Comparison of ENCODE assay signal across 17 mouse cellular contexts in the genomic region with DNA sequence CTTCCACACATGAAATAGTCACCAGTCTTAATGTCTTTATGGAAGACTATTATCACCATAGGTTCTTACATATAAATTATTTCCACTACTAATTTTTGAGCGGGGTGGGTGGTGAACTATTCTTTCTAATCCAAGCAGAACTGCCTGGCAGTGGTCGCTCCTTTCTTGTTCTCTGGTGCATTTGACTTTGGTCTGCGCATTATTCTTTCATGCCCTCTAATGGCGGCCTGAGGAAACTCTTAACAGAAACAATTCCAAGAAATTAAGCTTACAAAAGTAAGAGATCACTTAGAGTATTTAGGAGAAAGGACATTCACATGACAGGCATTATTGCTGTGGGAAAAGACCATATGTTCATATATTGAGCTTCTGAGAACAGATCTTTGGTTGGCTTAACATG.
DNase-seq lines count a peak whose midpoint lies in the region; ATAC-seq and TF ChIP-seq lines count a peak whose summit lies in the region.
"Had no signal": no experiment of that assay in that cellular context is flagged by ENCODE, and none has a peak within 500 bp of the region (broad histone marks: within the 10 kb centered on the region; RNA-seq: fewer than 3 reads in every experiment).

No protein-coding gene starts in this region.

- no peak overlapping the region for H3K9ac ChIP-seq in hindbrain, embryonic 14.5 days
- H3K9ac ChIP-seq in hindbrain, embryonic 11.5 days (ENCODE audit: low read depth, low read length), result no peak overlapping the region
- H3K9ac ChIP-seq in lung, postnatal 0 days (replicated peaks; ENCODE audit: low read depth), result no peak overlapping the region
- no peak overlapping the region for H3K9ac ChIP-seq in embryonic facial prominence, embryonic 14.5 days (ENCODE audit: low read depth, low read length)
- H3K9ac ChIP-seq: embryonic facial prominence, embryonic 12.5 days; neural tube, embryonic 12.5 days had no signal

- H3K27ac ChIP-seq in hindbrain, embryonic 14.5 days, result no peak overlapping the region
- no peak overlapping the region for H3K27ac ChIP-seq in hindbrain, embryonic 11.5 days (ENCODE audit: low read depth, low read length)
- no peak overlapping the region for H3K27ac ChIP-seq in lung, postnatal 0 days (ENCODE audit: low read length)
- no peak overlapping the region for H3K27ac ChIP-seq in embryonic facial prominence, embryonic 14.5 days (replicated peaks; ENCODE audit: low read depth, low read length)
- no peak overlapping the region for H3K27ac ChIP-seq in heart, embryonic 10.5 days
- H3K27ac ChIP-seq: embryonic facial prominence, embryonic 12.5 days; forebrain, embryonic 10.5 days; heart, adult 2 months; neural tube, embryonic 12.5 days had no signal

- WGBS in hindbrain, embryonic 14.5 days, result 33% methylated on average over 4 of the region's 4 CpGs
- WGBS in hindbrain, embryonic 11.5 days, result 51% methylated on average over 4 of the region's 4 CpGs
- 36% methylated on average over 4 of the region's 4 CpGs for WGBS in lung, postnatal 0 days
- WGBS in embryonic facial prominence, embryonic 14.5 days, result 45% methylated on average over 4 of the region's 4 CpGs
- 43% methylated on average over 4 of the region's 4 CpGs for WGBS in heart, embryonic 10.5 days

- H3K4me1 ChIP-seq in hindbrain, embryonic 14.5 days (replicated peaks; ENCODE audit: control insufficient read depth, insufficient read depth, low read length), result no peaks in the 10 kb centered on the region
- H3K4me1 ChIP-seq in hindbrain, embryonic 11.5 days (replicated peaks; ENCODE audit: control insufficient read depth, insufficient read depth, low read length), result no peaks in the 10 kb centered on the region
- no peaks in the 10 kb centered on the region for H3K4me1 ChIP-seq in lung, postnatal 0 days (ENCODE audit: insufficient read depth, low read depth, low read length)
- no peaks in the 10 kb centered on the region for H3K4me1 ChIP-seq in embryonic facial prominence, embryonic 14.5 days (ENCODE audit: control insufficient read depth, insufficient read depth, low read length)
- no peaks in the 10 kb centered on the region for H3K4me1 ChIP-seq in heart, embryonic 10.5 days
- H3K4me1 ChIP-seq: embryonic facial prominence, embryonic 12.5 days; forebrain, embryonic 10.5 days; neural tube, embryonic 12.5 days had no signal

- no peaks in the 10 kb centered on the region for H3K9me3 ChIP-seq in hindbrain, embryonic 14.5 days (ENCODE audit: control insufficient read depth, low read length)
- H3K9me3 ChIP-seq in hindbrain, embryonic 11.5 days (ENCODE audit: control insufficient read depth, low read length), result no peaks in the 10 kb centered on the region
- H3K9me3 ChIP-seq in lung, postnatal 0 days (ENCODE audit: low read length), result no peaks in the 10 kb centered on the region
- H3K9me3 ChIP-seq in embryonic facial prominence, embryonic 14.5 days (ENCODE audit: control insufficient read depth, low read length), result no peaks in the 10 kb centered on the region
- H3K9me3 ChIP-seq in heart, embryonic 10.5 days, result no peaks in the 10 kb centered on the region
- H3K9me3 ChIP-seq: embryonic facial prominence, embryonic 12.5 days; forebrain, embryonic 10.5 days; neural tube, embryonic 12.5 days had no signal

- no peak overlapping the region for H3K4me2 ChIP-seq in hindbrain, embryonic 14.5 days (replicated peaks)
- no peak overlapping the region for H3K4me2 ChIP-seq in hindbrain, embryonic 11.5 days (replicated peaks; ENCODE audit: low read depth, low read length)
- H3K4me2 ChIP-seq in lung, postnatal 0 days (replicated peaks; ENCODE audit: low read depth, low read length), result no peak overlapping the region
- H3K4me2 ChIP-seq in embryonic facial prominence, embryonic 14.5 days (ENCODE audit: low read depth, low read length), result no peak overlapping the region
- H3K4me2 ChIP-seq: embryonic facial prominence, embryonic 12.5 days; neural tube, embryonic 12.5 days had no signal

- TF ChIP-seq CTCF in lung, postnatal 0 days (IDR thresholded peaks at IDR 0.05), result no peak

- no peaks in the 10 kb centered on the region for H3K27me3 ChIP-seq in hindbrain, embryonic 14.5 days (ENCODE audit: control insufficient read depth, insufficient read depth, low read length)
- H3K27me3 ChIP-seq in hindbrain, embryonic 11.5 days (ENCODE audit: control insufficient read depth, insufficient read depth, low read length), result no peaks in the 10 kb centered on the region
- H3K27me3 ChIP-seq in lung, postnatal 0 days (replicated peaks; ENCODE audit: insufficient read depth, low read length), result no peaks in the 10 kb centered on the region
- H3K27me3 ChIP-seq in embryonic facial prominence, embryonic 14.5 days (replicated peaks; ENCODE audit: control insufficient read depth, insufficient read depth, low read length), result no peaks in the 10 kb centered on the region
- no peaks in the 10 kb centered on the region for H3K27me3 ChIP-seq in heart, embryonic 10.5 days (ENCODE audit: insufficient read depth, poor library complexity, severe bottlenecking)
- H3K27me3 ChIP-seq: embryonic facial prominence, embryonic 12.5 days; neural tube, embryonic 12.5 days had no signal

- H3K4me3 ChIP-seq in hindbrain, embryonic 14.5 days (replicated peaks; ENCODE audit: low read length), result no peak overlapping the region
- H3K4me3 ChIP-seq in hindbrain, embryonic 11.5 days (ENCODE audit: low read depth, low read length), result no peak overlapping the region
- H3K4me3 ChIP-seq in lung, postnatal 0 days (ENCODE audit: low read depth, low read length), result no peak overlapping the region
- no peak overlapping the region for H3K4me3 ChIP-seq in embryonic facial prominence, embryonic 14.5 days (ENCODE audit: low read depth, low read length)
- no peak overlapping the region for H3K4me3 ChIP-seq in heart, embryonic 10.5 days
- H3K4me3 ChIP-seq: embryonic facial prominence, embryonic 12.5 days; forebrain, embryonic 10.5 days; heart, adult 2 months; neural tube, embryonic 12.5 days had no signal

- no peaks in the 10 kb centered on the region for H3K36me3 ChIP-seq in hindbrain, embryonic 14.5 days (replicated peaks; ENCODE audit: control insufficient read depth, insufficient read depth)
- H3K36me3 ChIP-seq in hindbrain, embryonic 11.5 days (ENCODE audit: control insufficient read depth, insufficient read depth, low read length), result no peaks in the 10 kb centered on the region
- H3K36me3 ChIP-seq in lung, postnatal 0 days (ENCODE audit: insufficient read depth, low read length), result no peaks in the 10 kb centered on the region
- no peaks in the 10 kb centered on the region for H3K36me3 ChIP-seq in embryonic facial prominence, embryonic 14.5 days (ENCODE audit: control insufficient read depth, insufficient read depth, low read length)
- no peaks in the 10 kb centered on the region for H3K36me3 ChIP-seq in heart, embryonic 10.5 days
- H3K36me3 ChIP-seq: embryonic facial prominence, embryonic 12.5 days; forebrain, embryonic 10.5 days; neural tube, embryonic 12.5 days had no signal

- ATAC-seq in hindbrain, embryonic 14.5 days (ENCODE audit: low FRiP score), result no peak
- ATAC-seq in hindbrain, embryonic 11.5 days (ENCODE audit: low FRiP score), result no peak
- no peak for ATAC-seq in lung, postnatal 0 days
- ATAC-seq in embryonic facial prominence, embryonic 14.5 days (ENCODE audit: low read depth), result no peak
- ATAC-seq: activated CD4-positive, CD25-positive, alpha-beta regulatory T cell, adult 4 months had no signal

- no peak for TF ChIP-seq EP300 in lung, postnatal 0 days (IDR thresholded peaks at IDR 0.05)

- peak; percentile 64 for DNase-seq in hindbrain, embryonic 14.5 days (ENCODE audit: low spot score)
- DNase-seq in hindbrain, embryonic 11.5 days (ENCODE audit: low spot score), result no peak
- peak; percentile 4 for DNase-seq in lung, postnatal 0 days (ENCODE audit: low spot score)
- no peak for DNase-seq in lung, adult 18-20 months
- peak; percentile 56 to 63 for DNase-seq in cerebellum, postnatal 14 days
- peak; percentile 17 for DNase-seq in embryonic facial prominence, embryonic 14.5 days (ENCODE audit: low spot score)
- no peak for DNase-seq in layer of hippocampus, adult 18-20 months (ENCODE audit: low spot score in 2 of 2)
- DNase-seq in heart, embryonic 10.5 days (ENCODE audit: low spot score), result no peak
- DNase-seq: heart, adult 2 months; heart, postnatal 36 days; kidney, adult 11 months; kidney, postnatal 36 days; thymus, postnatal 4 days had no signal

Comparison
In these comparisons a context has a peak if more than half of its experiments do, and no peak if none do; other contexts are left out.
1. DNase-seq: peak in hindbrain, embryonic 14.5 days (single experiment), lung, postnatal 0 days (single experiment), cerebellum, postnatal 14 days (2 of 2) and embryonic facial prominence, embryonic 14.5 days (single experiment); none in hindbrain, embryonic 11.5 days (single experiment), lung, adult 18-20 months (0 of 2), layer of hippocampus, adult 18-20 months (0 of 2) and heart, embryonic 10.5 days (single experiment).